Mouse (Mus musculus) brain, embryonic 14.5 days (tissue): Measurements from ENCODE around the gene Sfrp5.

Source experiments
- CTCF ChIP-seq: fragments of 200-500 bp; IDR thresholded peaks from 2 replicates; pipeline ENCODE4 v1.5.1; 2012; ENCODE audit warnings: inconsistent platforms, mild to moderate bottlenecking, moderate library complexity, borderline replicate concordance; ENCODE audit not compliant: insufficient read depth, insufficient read length; ENCODE audit errors: extremely low read depth
- POLR2A ChIP-seq: fragments of 200-500 bp; IDR thresholded peaks from 2 replicates; pipeline ENCODE4 v1.6.1; 2012; ENCODE audit warnings: mild to moderate bottlenecking, inconsistent platforms, borderline replicate concordance; ENCODE audit not compliant: poor library complexity, insufficient read depth, insufficient read length, severe bottlenecking; ENCODE audit errors: extremely low read depth

DNA sequence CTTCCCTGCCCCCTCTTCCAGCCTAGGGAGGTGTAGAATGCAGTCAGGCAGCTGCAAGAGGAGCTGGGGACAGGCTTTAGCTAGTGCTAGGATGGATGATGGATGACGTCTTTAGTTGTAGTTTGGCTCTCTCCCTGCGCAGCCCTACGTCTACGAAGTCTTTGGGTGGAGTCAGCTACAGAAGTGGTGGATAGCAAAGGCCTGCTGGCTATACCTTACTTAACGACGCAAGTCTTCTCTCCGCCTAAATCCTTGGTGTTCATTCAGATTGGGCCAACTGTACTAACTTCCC, 53.5 kb downstream of the Sfrp5 start:
- TF ChIP-seq POLR2A (no peak), CTCF (no peak)
